Mouse (Mus musculus): Measurements from ENCODE around the gene Adcy7. TPM values are rescaled to one million over a fixed set of nuclear protein-coding genes. Genes with fewer than 3 reads are reported as not detected.

The Adcy7 gene
- polyA plus RNA-seq, 1 experiment from 2014 or later: 5.9 TPM

GRCm38 (mm10) chr8:88283243-88284115, 11.3 kb downstream of the Adcy7 start:
- H3K4me2 ChIP-seq (ENCODE audit: low read depth, low read length): no peak overlapping the region
- H3K27ac ChIP-seq (ENCODE audit: low read length): no peak overlapping the region
- no peaks in the 10 kb centered on the region for H3K36me3 ChIP-seq (ENCODE audit: control insufficient read depth, insufficient read depth)
- no peak overlapping the region for H3K9ac ChIP-seq (ENCODE audit: low read length)
- ATAC-seq (replicated peaks; ENCODE audit: extremely low read depth, insufficient read depth, low FRiP score): no peak
- H3K4me1 ChIP-seq (ENCODE audit: control insufficient read depth, insufficient read depth, low read length): peaks cover 17% of the 10 kb centered on the region
- H3K27me3 ChIP-seq (ENCODE audit: control insufficient read depth, insufficient read depth, low read length): no peaks in the 10 kb centered on the region
- H3K4me3 ChIP-seq (ENCODE audit: low read length): no peak overlapping the region
- H3K9me3 ChIP-seq (replicated peaks; ENCODE audit: control insufficient read depth, low read length): no peaks in the 10 kb centered on the region
- 72% methylated on average over 13 of the region's 13 CpGs for WGBS

- Histone ChIP-seq H3K9me3 (replicated peaks; ENCODE audit: control insufficient read depth, low read length) (no peaks in the 10 kb centered on the region), H3K27me3 (ENCODE audit: control insufficient read depth, insufficient read depth, low read length) (no peaks in the 10 kb centered on the region), H3K4me3 (ENCODE audit: low read length) (no peak overlapping the region), H3K27ac (ENCODE audit: low read length) (no peak overlapping the region), H3K4me2 (ENCODE audit: low read depth, low read length) (no peak overlapping the region), H3K4me1 (ENCODE audit: control insufficient read depth, insufficient read depth, low read length) (peaks cover 18% of the 10 kb centered on the region), H3K9ac (ENCODE audit: low read length) (no peak overlapping the region), H3K36me3 (ENCODE audit: control insufficient read depth, insufficient read depth) (no peaks in the 10 kb centered on the region)
- WGBS: 48% methylated on average over 7 of the region's 7 CpGs
- no peak for ATAC-seq (replicated peaks; ENCODE audit: extremely low read depth, insufficient read depth, low FRiP score)
Measured at GRCm38 (mm10) chr8:88284738-88285137, 12.5 kb downstream of the Adcy7 start.

GRCm38 (mm10) chr8:88285469-88286356, 13.5 kb downstream of the Adcy7 start:
- WGBS: 84% methylated on average over 8 of the region's 8 CpGs

GRCm38 (mm10) chr8:88286421-88286960, 14.3 kb downstream of the Adcy7 start:
- ATAC-seq (replicated peaks; ENCODE audit: extremely low read depth, insufficient read depth, low FRiP score): no peak

More at GRCm38 (mm10) chr8:88285469-88286356, 13.5 kb downstream of the Adcy7 start:
- Histone ChIP-seq H3K4me1 (ENCODE audit: control insufficient read depth, insufficient read depth, low read length) (peaks cover 18% of the 10 kb centered on the region), H3K36me3 (ENCODE audit: control insufficient read depth, insufficient read depth) (no peaks in the 10 kb centered on the region), H3K4me3 (ENCODE audit: low read length) (no peak overlapping the region), H3K27me3 (ENCODE audit: control insufficient read depth, insufficient read depth, low read length) (no peaks in the 10 kb centered on the region), H3K9ac (ENCODE audit: low read length) (no peak overlapping the region), H3K27ac (ENCODE audit: low read length) (no peak overlapping the region), H3K4me2 (ENCODE audit: low read depth, low read length) (no peak overlapping the region), H3K9me3 (replicated peaks; ENCODE audit: control insufficient read depth, low read length) (no peaks in the 10 kb centered on the region)
- no peak for ATAC-seq (replicated peaks; ENCODE audit: extremely low read depth, insufficient read depth, low FRiP score)

GRCm38 (mm10) chr8:88288622-88289242, 16.5 kb downstream of the Adcy7 start:
- Histone ChIP-seq H3K4me2 (ENCODE audit: low read depth, low read length) (peak overlapping the region; percentile 28), H3K4me1 (ENCODE audit: control insufficient read depth, insufficient read depth, low read length) (peaks cover 11% of the 10 kb centered on the region), H3K36me3 (ENCODE audit: control insufficient read depth, insufficient read depth) (no peaks in the 10 kb centered on the region), H3K27me3 (ENCODE audit: control insufficient read depth, insufficient read depth, low read length) (no peaks in the 10 kb centered on the region), H3K9me3 (replicated peaks; ENCODE audit: control insufficient read depth, low read length) (no peaks in the 10 kb centered on the region), H3K27ac (ENCODE audit: low read length) (peak overlapping the region; percentile 73), H3K4me3 (ENCODE audit: low read length) (peak overlapping the region; percentile 23), H3K9ac (ENCODE audit: low read length) (peak overlapping the region; percentile 54; the same call in 1 of the 2 replicates)
- WGBS: 56% methylated on average over 12 of the region's 12 CpGs
- peak; percentile 58 for ATAC-seq (replicated peaks; ENCODE audit: extremely low read depth, insufficient read depth, low FRiP score)

More at GRCm38 (mm10) chr8:88286421-88286960, 14.3 kb downstream of the Adcy7 start:
- Histone ChIP-seq H3K36me3 (ENCODE audit: control insufficient read depth, insufficient read depth) (no peaks in the 10 kb centered on the region), H3K4me2 (ENCODE audit: low read depth, low read length) (no peak overlapping the region), H3K9ac (ENCODE audit: low read length) (no peak overlapping the region), H3K4me3 (ENCODE audit: low read length) (no peak overlapping the region), H3K9me3 (replicated peaks; ENCODE audit: control insufficient read depth, low read length) (no peaks in the 10 kb centered on the region), H3K4me1 (ENCODE audit: control insufficient read depth, insufficient read depth, low read length) (peaks cover 18% of the 10 kb centered on the region), H3K27ac (ENCODE audit: low read length) (no peak overlapping the region), H3K27me3 (ENCODE audit: control insufficient read depth, insufficient read depth, low read length) (no peaks in the 10 kb centered on the region)
- 49% methylated on average over 14 of the region's 14 CpGs for WGBS

GRCm38 (mm10) chr8:88289901-88290300, 17.7 kb downstream of the Adcy7 start:
- Histone ChIP-seq H3K4me1 (ENCODE audit: control insufficient read depth, insufficient read depth, low read length) (peaks cover 11% of the 10 kb centered on the region), H3K9ac (ENCODE audit: low read length) (no peak overlapping the region), H3K27ac (ENCODE audit: low read length) (peak overlapping the region; percentile 3), H3K9me3 (replicated peaks; ENCODE audit: control insufficient read depth, low read length) (no peaks in the 10 kb centered on the region), H3K36me3 (ENCODE audit: control insufficient read depth, insufficient read depth) (no peaks in the 10 kb centered on the region), H3K4me2 (ENCODE audit: low read depth, low read length) (no peak overlapping the region), H3K27me3 (ENCODE audit: control insufficient read depth, insufficient read depth, low read length) (no peaks in the 10 kb centered on the region), H3K4me3 (ENCODE audit: low read length) (no peak overlapping the region)
- ATAC-seq (replicated peaks; ENCODE audit: extremely low read depth, insufficient read depth, low FRiP score): no peak
- WGBS: 81% methylated on average over 1 of the region's 1 CpGs

- H3K9ac ChIP-seq (ENCODE audit: low read length): no peak overlapping the region
- no peaks in the 10 kb centered on the region for H3K27me3 ChIP-seq (ENCODE audit: control insufficient read depth, insufficient read depth, low read length)
- no peaks in the 10 kb centered on the region for H3K9me3 ChIP-seq (replicated peaks; ENCODE audit: control insufficient read depth, low read length)
- WGBS: 76% methylated on average over 13 of the region's 13 CpGs
- peak overlapping the region; percentile 48 for H3K27ac ChIP-seq (ENCODE audit: low read length)
- no peak for ATAC-seq (replicated peaks; ENCODE audit: extremely low read depth, insufficient read depth, low FRiP score)
- H3K36me3 ChIP-seq (ENCODE audit: control insufficient read depth, insufficient read depth): no peaks in the 10 kb centered on the region
- peaks cover 11% of the 10 kb centered on the region for H3K4me1 ChIP-seq (ENCODE audit: control insufficient read depth, insufficient read depth, low read length)
- H3K4me2 ChIP-seq (ENCODE audit: low read depth, low read length): peak overlapping the region; percentile 33
- H3K4me3 ChIP-seq (ENCODE audit: low read length): no peak overlapping the region
Measured at GRCm38 (mm10) chr8:88290326-88291304, 18.4 kb downstream of the Adcy7 start.

GRCm38 (mm10) chr8:88291305-88291690, 19.1 kb downstream of the Adcy7 start:
- no peaks in the 10 kb centered on the region for H3K36me3 ChIP-seq (ENCODE audit: control insufficient read depth, insufficient read depth)
- H3K9me3 ChIP-seq (replicated peaks; ENCODE audit: control insufficient read depth, low read length): no peaks in the 10 kb centered on the region
- H3K27ac ChIP-seq (ENCODE audit: low read length): no peak overlapping the region
- H3K9ac ChIP-seq (ENCODE audit: low read length): no peak overlapping the region
- no peak for ATAC-seq (replicated peaks; ENCODE audit: extremely low read depth, insufficient read depth, low FRiP score)
- no peak overlapping the region for H3K4me2 ChIP-seq (ENCODE audit: low read depth, low read length)
- no peak overlapping the region for H3K4me3 ChIP-seq (ENCODE audit: low read length)
- WGBS: 84% methylated on average over 11 of the region's 11 CpGs
- H3K27me3 ChIP-seq (ENCODE audit: control insufficient read depth, insufficient read depth, low read length): no peaks in the 10 kb centered on the region
- peaks cover 11% of the 10 kb centered on the region for H3K4me1 ChIP-seq (ENCODE audit: control insufficient read depth, insufficient read depth, low read length)

All from heart, embryonic 16.5 days (tissue).